Mouse (Mus musculus): Measurements from ENCODE around the gene 1700042G07Rik. TPM values are rescaled to one million over a fixed set of nuclear protein-coding genes. Genes with fewer than 3 reads are reported as not detected.
A peak's percentile ranks its signal among the peaks of the same experiment; 100 is the strongest.

1700042G07Rik gene
- polyA plus RNA-seq, 1 experiment = not detected

DNA sequence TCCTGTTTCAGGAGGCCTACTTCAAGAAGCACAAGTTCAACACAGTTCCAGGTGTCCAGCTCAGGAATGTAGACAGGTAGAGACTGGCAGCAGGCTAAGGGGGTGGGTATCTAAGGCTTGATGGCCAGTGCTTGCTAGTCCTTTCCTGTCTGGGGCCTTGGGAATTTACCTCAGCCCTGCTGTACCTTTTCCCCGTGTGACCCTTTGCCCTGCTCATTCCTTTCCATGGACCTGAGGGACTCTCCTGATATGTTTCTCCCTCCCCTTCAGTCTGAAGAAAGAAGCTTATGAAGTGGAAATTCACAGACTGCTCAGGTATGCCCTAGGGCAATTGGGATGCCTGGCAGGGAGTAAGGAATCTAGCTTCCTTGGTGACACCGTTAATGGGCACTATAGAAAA lies 15.3 kb upstream of the 1700042G07Rik start:
- H3K4me3 ChIP-seq (ENCODE audit: insufficient read depth, low read length) = no peak overlapping the region
- TF ChIP-seq CTCF (IDR thresholded peaks at IDR 0.05; ENCODE audit: extremely low read depth, insufficient read depth, low read length) = no peak
- no peak for TF ChIP-seq POLR2A (IDR thresholded peaks at IDR 0.05; ENCODE audit: extremely low read depth, insufficient read depth, low read length)
- H3K27ac ChIP-seq (ENCODE audit: insufficient read depth, low read length) = no peak overlapping the region
- peaks cover 2% of the 10 kb centered on the region for H3K4me1 ChIP-seq (ENCODE audit: control insufficient read depth, insufficient read depth, low read length)

DNA sequence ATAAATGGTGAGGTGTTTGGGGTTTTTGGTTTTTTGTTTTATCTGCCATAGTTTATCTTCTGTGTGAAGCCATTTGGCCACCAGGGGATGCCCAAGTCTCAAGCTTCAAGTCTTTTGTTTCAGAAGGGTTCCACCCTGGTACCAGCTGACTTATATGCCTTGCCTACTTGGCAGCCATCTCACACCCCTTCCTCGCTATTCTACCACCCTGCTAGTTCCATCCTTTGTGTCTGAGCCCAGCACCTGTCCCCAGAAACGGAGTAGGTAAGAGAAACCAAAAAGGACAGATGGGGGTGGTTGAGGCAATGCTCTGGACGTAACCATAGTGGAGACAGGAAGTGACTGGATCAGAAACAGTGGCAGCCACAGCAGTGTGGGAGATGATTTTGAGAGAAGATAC lies 13.3 kb upstream of the 1700042G07Rik start:
- H3K4me3 ChIP-seq (ENCODE audit: insufficient read depth, low read length) = no peak overlapping the region
- TF ChIP-seq CTCF (IDR thresholded peaks at IDR 0.05; ENCODE audit: extremely low read depth, insufficient read depth, low read length) (peak; percentile 54), POLR2A (IDR thresholded peaks at IDR 0.05; ENCODE audit: extremely low read depth, insufficient read depth, low read length) (no peak)
- peaks cover 2% of the 10 kb centered on the region for H3K4me1 ChIP-seq (ENCODE audit: control insufficient read depth, insufficient read depth, low read length)
- peak overlapping the region; percentile 63; the same call in 1 of the 2 replicates for H3K27ac ChIP-seq (ENCODE audit: insufficient read depth, low read length)

DNA sequence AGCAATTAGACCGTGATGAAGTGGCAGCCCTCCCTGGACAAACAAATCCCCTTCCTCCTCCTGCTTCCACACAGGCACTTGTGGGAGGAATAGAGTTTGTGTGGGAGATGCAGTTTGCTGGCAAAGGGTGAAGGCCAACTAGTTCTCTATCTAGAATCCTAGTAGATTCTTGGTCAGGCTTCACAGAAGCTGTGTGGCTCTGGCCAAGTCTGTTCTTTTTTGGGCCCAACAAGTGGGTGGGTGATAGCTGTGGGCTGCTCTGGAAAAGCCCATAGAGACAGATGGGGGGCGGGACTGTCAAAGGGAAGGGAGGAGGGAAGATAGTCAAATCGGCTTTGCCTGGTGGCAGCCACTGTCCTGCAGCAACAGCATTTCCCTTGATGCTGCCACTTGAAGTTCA lies 12.4 kb upstream of the 1700042G07Rik start:
- peak overlapping the region; percentile 63; the same call in 1 of the 2 replicates for H3K27ac ChIP-seq (ENCODE audit: insufficient read depth, low read length)
- no peak for TF ChIP-seq POLR2A (IDR thresholded peaks at IDR 0.05; ENCODE audit: extremely low read depth, insufficient read depth, low read length)
- TF ChIP-seq CTCF (IDR thresholded peaks at IDR 0.05; ENCODE audit: extremely low read depth, insufficient read depth, low read length) = no peak
- no peak overlapping the region for H3K4me3 ChIP-seq (ENCODE audit: insufficient read depth, low read length)
- H3K4me1 ChIP-seq (ENCODE audit: control insufficient read depth, insufficient read depth, low read length) = peaks cover 2% of the 10 kb centered on the region

DNA sequence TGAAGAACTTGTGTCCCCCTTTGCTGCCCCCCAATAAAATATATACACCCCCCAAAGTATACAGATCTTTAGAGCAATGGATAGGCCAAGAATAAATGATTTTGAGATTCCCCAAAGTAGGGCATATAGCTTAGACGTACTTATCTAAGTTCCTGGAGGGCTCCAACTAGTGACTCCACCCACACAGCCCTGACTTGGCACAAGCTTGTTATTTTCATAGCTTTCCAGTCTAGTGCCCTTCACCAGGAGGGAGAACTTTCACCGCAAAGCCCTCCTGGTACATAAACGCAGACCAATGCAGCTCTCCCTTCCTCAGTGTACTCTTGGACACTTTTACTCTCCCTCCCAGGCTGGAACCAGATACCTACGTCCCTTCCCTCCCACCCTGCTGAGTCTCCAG lies 11.0 kb upstream of the 1700042G07Rik start:
- TF ChIP-seq CTCF (IDR thresholded peaks at IDR 0.05; ENCODE audit: extremely low read depth, insufficient read depth, low read length) (no peak), POLR2A (IDR thresholded peaks at IDR 0.05; ENCODE audit: extremely low read depth, insufficient read depth, low read length) (no peak)
- no peak overlapping the region for H3K27ac ChIP-seq (ENCODE audit: insufficient read depth, low read length)
- peaks cover 2% of the 10 kb centered on the region for H3K4me1 ChIP-seq (ENCODE audit: control insufficient read depth, insufficient read depth, low read length)
- no peak overlapping the region for H3K4me3 ChIP-seq (ENCODE audit: insufficient read depth, low read length)

DNA sequence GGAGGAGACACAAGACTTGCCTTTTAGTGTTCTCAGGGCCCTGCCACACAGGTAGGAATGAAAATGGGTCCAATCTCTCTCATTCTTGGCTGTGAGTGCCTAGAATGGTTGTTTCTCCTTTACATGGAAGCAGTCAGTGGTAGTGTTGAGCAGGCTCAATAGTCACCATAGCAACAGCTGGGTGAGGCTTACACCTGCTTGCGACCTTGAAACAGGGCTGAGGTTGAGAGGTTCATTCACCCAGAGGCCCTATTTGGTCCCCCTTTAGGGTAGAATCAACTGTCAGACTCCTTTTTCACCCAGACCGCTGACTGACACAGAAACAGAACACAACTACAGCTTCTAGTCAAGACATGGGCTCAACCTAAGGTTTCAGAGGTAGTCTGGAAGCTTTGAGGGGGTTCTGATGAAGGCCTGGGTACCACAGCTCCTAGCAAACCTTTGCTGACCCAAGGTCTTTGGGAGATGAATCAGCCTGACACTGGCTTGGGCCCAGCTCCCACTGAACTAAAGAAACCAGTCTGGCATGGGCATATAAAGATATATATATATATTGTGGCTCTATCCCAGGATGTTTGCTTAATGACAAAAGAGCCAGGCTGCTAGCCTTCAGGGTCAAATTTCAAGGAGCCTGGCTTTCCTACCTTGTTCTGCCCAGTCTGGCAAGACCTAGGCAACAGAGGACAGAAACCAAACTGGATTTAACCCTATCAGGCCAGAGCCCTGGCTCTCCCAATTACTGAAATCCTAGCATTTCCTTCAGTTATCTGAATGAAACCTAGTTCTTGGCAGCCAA lies 8.2 kb upstream of the 1700042G07Rik start:
- peaks cover 2% of the 10 kb centered on the region for H3K4me1 ChIP-seq (ENCODE audit: control insufficient read depth, insufficient read depth, low read length)
- no peak overlapping the region for H3K27ac ChIP-seq (ENCODE audit: insufficient read depth, low read length)
- TF ChIP-seq POLR2A (IDR thresholded peaks at IDR 0.05; ENCODE audit: extremely low read depth, insufficient read depth, low read length) (no peak), CTCF (IDR thresholded peaks at IDR 0.05; ENCODE audit: extremely low read depth, insufficient read depth, low read length) (no peak)
- H3K4me3 ChIP-seq (ENCODE audit: insufficient read depth, low read length) = no peak overlapping the region

DNA sequence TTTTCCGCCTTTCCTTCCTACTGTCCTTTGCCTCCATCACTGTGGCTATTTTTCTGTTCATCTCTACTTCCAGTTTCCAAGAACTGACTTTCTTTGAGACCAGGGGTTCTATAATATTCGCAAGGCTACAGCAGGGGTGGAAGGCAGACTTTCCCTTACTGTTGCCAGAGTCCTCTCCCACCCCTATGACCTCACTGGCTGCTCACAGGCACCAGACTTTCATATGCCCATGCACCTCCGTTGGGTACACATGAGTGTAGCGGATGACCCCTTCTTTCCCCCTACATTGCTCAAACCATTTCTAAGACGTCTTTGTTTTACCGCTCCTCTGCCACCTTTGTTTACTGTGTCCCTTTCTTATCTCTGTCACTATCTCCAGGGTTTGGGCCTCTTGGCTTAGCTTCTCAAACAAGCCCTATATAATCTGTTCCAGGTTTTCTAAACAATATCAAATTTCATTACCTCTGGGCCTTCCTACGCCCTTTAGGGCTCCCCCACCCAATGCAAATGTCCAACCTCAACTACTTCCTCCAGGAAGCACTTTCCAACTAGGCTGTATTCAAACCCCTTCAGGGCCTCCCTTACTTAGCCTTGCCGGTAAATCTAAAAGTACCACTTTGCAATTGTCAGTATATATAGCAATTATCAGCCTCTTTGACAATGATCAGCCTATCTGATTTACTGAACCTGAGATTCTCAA lies 7.3 kb upstream of the 1700042G07Rik start:
- H3K4me1 ChIP-seq (ENCODE audit: control insufficient read depth, insufficient read depth, low read length) = no peaks in the 10 kb centered on the region; the same call in 1 of the 2 replicates
- TF ChIP-seq POLR2A (IDR thresholded peaks at IDR 0.05; ENCODE audit: extremely low read depth, insufficient read depth, low read length) (no peak), CTCF (IDR thresholded peaks at IDR 0.05; ENCODE audit: extremely low read depth, insufficient read depth, low read length) (no peak)
- no peak overlapping the region for H3K4me3 ChIP-seq (ENCODE audit: insufficient read depth, low read length)
- H3K27ac ChIP-seq (ENCODE audit: insufficient read depth, low read length) = no peak overlapping the region

DNA sequence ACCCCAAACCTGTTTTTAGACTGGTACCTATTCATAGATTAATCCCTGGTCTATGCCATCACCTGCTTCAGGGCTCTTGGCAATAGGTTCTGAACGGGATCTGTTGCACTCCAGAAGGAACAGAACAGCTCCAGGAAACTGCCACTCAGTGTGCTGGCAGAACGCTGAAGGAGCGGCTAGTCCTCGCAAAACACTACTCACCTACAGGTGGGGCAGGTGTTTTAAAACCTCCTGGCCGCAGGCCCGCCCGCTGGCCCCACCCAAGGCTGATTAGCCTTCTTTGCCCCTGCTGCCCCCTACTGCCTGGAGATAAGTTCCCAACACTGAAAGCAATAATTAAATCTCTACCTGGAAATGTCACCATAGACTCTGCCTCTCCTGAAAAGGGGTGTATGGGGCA lies 5.8 kb upstream of the 1700042G07Rik start, which contains the start of gene Tspan1:
Gene Tspan1, minus strand, starts transcription at position 198 of the 400 bp plus-strand sequence.
- H3K27ac ChIP-seq (ENCODE audit: insufficient read depth, low read length) = no peak within 1 kb of the TSS
- no peaks in the 10 kb centered on the region for H3K4me1 ChIP-seq (ENCODE audit: control insufficient read depth, insufficient read depth, low read length)
- no peak for TF ChIP-seq POLR2A (IDR thresholded peaks at IDR 0.05; ENCODE audit: extremely low read depth, insufficient read depth, low read length)
- TF ChIP-seq CTCF (IDR thresholded peaks at IDR 0.05; ENCODE audit: extremely low read depth, insufficient read depth, low read length) = no peak
- no peak within 1 kb of the TSS for H3K4me3 ChIP-seq (ENCODE audit: insufficient read depth, low read length)

DNA sequence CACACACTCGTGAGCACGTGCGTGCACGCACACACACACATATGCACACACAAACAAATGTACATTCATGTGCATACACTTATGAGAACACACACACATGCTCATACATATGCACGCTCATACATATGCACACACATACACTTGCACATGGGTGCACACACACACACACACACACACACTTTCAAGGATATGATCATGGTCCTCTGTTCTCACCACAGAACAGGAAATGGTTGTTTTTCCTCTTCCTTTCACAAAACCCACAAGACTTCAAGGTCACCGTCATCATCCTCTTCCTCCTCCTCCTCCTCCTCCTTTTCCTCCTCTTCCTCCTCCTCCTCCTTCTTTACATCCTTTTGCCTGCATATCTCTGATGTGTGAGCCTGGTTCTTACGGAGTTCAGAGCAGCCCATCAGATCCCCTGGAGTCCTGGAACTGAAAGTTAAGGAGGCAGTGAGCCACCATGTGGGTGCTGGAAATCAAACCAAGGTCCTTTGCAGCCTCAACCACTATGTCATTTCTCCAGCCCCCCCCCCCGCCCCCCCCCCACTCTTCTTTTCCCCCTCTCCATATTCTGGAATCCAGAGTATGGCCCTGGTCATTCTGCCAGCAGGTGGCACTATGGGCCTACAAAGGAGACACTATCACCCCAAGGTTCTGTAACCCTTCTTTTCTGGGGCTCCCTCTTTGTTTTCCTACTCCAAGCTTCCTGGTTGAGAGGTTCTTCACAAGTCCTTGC lies 4.4 kb upstream of the 1700042G07Rik start:
- Histone ChIP-seq H3K27ac (ENCODE audit: insufficient read depth, low read length) (no peak overlapping the region), H3K4me1 (ENCODE audit: control insufficient read depth, insufficient read depth, low read length) (no peaks in the 10 kb centered on the region)
- no peak for TF ChIP-seq POLR2A (IDR thresholded peaks at IDR 0.05; ENCODE audit: extremely low read depth, insufficient read depth, low read length)
- peak; percentile 77 for TF ChIP-seq CTCF (IDR thresholded peaks at IDR 0.05; ENCODE audit: extremely low read depth, insufficient read depth, low read length)

DNA sequence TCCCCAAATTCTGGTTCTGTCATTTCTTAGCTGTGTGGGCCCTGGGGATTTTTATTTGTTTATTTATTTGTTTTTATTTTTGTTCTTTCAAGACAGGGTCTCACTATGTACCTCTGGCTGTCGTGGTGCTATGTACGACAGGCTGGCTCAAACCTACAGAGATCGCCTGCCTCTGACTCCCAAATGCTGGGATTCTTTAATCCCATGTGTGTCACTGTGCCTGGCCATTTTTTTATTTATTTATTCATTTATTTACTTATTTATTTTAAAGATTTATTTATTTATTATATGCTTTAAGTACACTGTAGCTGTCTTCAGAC lies 3.9 kb upstream of the 1700042G07Rik start:
- no peak overlapping the region for H3K27ac ChIP-seq (ENCODE audit: insufficient read depth, low read length)
- H3K4me3 ChIP-seq (ENCODE audit: insufficient read depth, low read length) = no peak overlapping the region
- H3K4me1 ChIP-seq (ENCODE audit: control insufficient read depth, insufficient read depth, low read length) = peaks cover 2% of the 10 kb centered on the region
- TF ChIP-seq CTCF (IDR thresholded peaks at IDR 0.05; ENCODE audit: extremely low read depth, insufficient read depth, low read length) = no peak
- TF ChIP-seq POLR2A (IDR thresholded peaks at IDR 0.05; ENCODE audit: extremely low read depth, insufficient read depth, low read length) = no peak

More for the DNA sequence above, 4.4 kb upstream of the 1700042G07Rik start:
- no peak overlapping the region for H3K4me3 ChIP-seq (ENCODE audit: insufficient read depth, low read length)

All from cortical plate, adult 2 months (tissue).